Mouse (Mus musculus) hindbrain, embryonic 14.5 days (tissue): ENCODE results near the gene Atad3a. TPM values are rescaled to one million over a fixed set of nuclear protein-coding genes. Genes with fewer than 3 reads are reported as not detected.

Experiments used
- ATAC-seq: fragments of 200-750 bp; cut with Nextera tagmentation; 2 replicates; pipeline ENCODE4 v1.8.0; 2017; ENCODE audit warnings: moderate number of reproducible peaks, mild to moderate bottlenecking, moderate TSS enrichment, moderate library complexity; ENCODE audit not compliant: low FRiP score
- DNase-seq: peaks from one replicate; pipeline ENCODE4 v3.0.0-alpha.2; 2015; ENCODE audit warnings: low spot score
- H3K27ac ChIP-seq: fragments of 300-500 bp; sonication (generic); 2 replicates; pipeline ENCODE4 v1.5.1; 2014; ENCODE audit warnings: mild to moderate bottlenecking, moderate library complexity
- H3K27me3 ChIP-seq: fragments of 300-500 bp; sonication (generic); 2 replicates; pipeline ENCODE4 v1.6.1; 2014; ENCODE audit warnings: mild to moderate bottlenecking, low read length, mixed read lengths; ENCODE audit not compliant: control insufficient read depth, insufficient read depth
- H3K36me3 ChIP-seq: fragments of 300-500 bp; sonication (generic); replicated peaks from 2 replicates; pipeline ENCODE4 v1.6.1; 2014; ENCODE audit not compliant: control insufficient read depth, insufficient read depth
- H3K4me1 ChIP-seq: fragments of 300-500 bp; sonication (generic); replicated peaks from 2 replicates; pipeline ENCODE4 v1.6.1; 2014; ENCODE audit warnings: antibody characterized with exemption, low read length, mixed read lengths; ENCODE audit not compliant: control insufficient read depth, insufficient read depth
- H3K4me2 ChIP-seq: fragments of 300-500 bp; sonication (generic); replicated peaks from 2 replicates; pipeline ENCODE4 v1.6.1; 2014; ENCODE audit warnings: mild to moderate bottlenecking, moderate library complexity
- H3K4me3 ChIP-seq: fragments of 300-500 bp; sonication (generic); replicated peaks from 2 replicates; pipeline ENCODE4 v1.5.1; 2014; ENCODE audit warnings: mild to moderate bottlenecking, low read length
- H3K9ac ChIP-seq: fragments of 300-500 bp; sonication (generic); 2 replicates; pipeline ENCODE4 v1.6.1; 2014
- H3K9me3 ChIP-seq: fragments of 300-500 bp; sonication (generic); 2 replicates; pipeline ENCODE4 v1.6.1; 2016; ENCODE audit warnings: low read length; ENCODE audit not compliant: control insufficient read depth
- WGBS: fragments of 180-500 bp; shearing (Covaris S2); extraction: QIAGEN DNeasy Blood & Tissue Kit; methylation state at CpG from one replicate; pipeline ENCODE4 v1.1.7; 2014; 5-methylcytosine and 5-hydroxymethylcytosine counted together
- polyA plus RNA-seq: library from polyadenylated mRNA; unstranded; fragments of >200 nt; fragmentation: Nextera tagmentation; extraction: Ambion mirVana; gene quantifications from 2 replicates; pipeline ENCODE4 v1.2.1, GENCODE M21; 2014

Atad3a gene
- polyA plus RNA-seq, 1 experiment from 2014 or later, result 73.0 TPM

GRCm38 (mm10) chr4:155734951-155735702 lies 25.8 kb downstream of the Atad3a start:
- Histone ChIP-seq H3K4me2 (peak overlapping the region; percentile 89), H3K9me3 (no peaks in the 10 kb centered on the region), H3K4me1 (peaks cover 24% of the 10 kb centered on the region), H3K9ac (peak overlapping the region; percentile 97), H3K36me3 (peaks cover 53% of the 10 kb centered on the region), H3K27ac (peak overlapping the region; percentile 97), H3K27me3 (no peaks in the 10 kb centered on the region), H3K4me3 (peak overlapping the region; percentile 78)
- ATAC-seq (peak; percentile 71), DNase-seq (peak; percentile 55)
- WGBS, result under 1% methylated on average over 74 of the region's 79 CpGs

DNA sequence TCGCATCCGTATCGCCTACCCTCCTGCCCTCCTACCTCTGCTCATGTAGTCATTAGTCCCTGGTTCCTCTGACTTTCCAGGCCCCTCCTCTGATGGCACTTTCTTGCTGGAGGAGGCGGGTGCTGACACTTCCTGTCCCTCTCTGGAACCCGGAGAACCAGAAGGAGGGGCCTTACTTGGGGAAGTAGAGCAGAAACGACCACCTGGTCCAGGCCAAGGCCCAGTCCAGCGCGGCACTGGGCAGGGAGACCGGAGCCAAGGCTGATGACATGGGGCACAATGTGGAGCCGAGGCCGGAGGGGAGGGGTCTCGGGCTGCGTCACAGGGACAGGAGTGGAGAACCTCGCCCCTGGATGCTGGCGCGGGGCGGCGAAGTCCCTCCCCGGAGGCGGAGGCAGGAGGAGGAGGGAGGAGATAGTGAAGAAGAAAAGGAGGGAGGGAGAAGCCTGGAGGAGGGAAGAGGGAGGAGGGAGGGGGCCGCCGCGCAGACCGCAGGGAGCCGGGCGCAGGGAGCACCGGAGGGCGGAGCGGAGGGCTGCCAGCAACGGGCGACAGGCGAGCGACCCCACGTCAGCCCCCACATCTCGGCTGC lies 26.4 kb downstream of the Atad3a start, which contains the start of gene Tmem240:
Gene Tmem240, plus strand, starts transcription at position 451 of the 592 bp plus-strand sequence.
- Histone ChIP-seq H3K4me1 (peaks cover 24% of the 10 kb centered on the region), H3K4me2 (peak within 1 kb of the TSS; percentile 89), H3K9ac (peak within 1 kb of the TSS; percentile 97), H3K36me3 (peaks cover 46% of the 10 kb centered on the region), H3K27me3 (no peaks in the 10 kb centered on the region), H3K4me3 (peak within 1 kb of the TSS; percentile 78), H3K9me3 (no peaks in the 10 kb centered on the region), H3K27ac (peak within 1 kb of the TSS; percentile 97)
- DNase-seq, result peak; percentile 82
- peak; percentile 89 for ATAC-seq
- under 1% methylated on average over 33 of the region's 35 CpGs for WGBS

DNA sequence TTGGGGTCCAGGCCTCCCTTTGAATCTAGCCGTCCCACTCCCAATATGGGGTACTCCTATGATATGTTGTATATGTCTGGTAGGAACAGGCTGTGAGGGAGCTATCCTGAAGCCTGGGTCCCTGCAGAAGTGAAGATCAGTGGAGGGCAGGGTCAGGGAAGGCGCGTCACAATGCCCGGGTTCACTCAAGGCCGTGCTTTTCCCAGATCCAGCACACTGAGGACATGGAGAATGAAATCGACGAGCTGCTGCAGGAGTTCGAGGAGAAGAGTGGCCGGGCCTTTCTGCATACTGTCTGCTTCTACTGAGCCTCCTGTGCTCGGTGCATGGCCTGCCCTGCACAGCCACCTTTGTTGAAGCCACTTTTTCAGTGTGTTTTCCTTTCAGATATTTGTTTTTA lies 27.6 kb downstream of the Atad3a start:
- ATAC-seq, result no peak
- H3K9me3 ChIP-seq, result no peaks in the 10 kb centered on the region
- WGBS, result 91% methylated on average over 10 of the region's 10 CpGs
- peaks cover 48% of the 10 kb centered on the region for H3K36me3 ChIP-seq
- H3K27me3 ChIP-seq, result no peaks in the 10 kb centered on the region
- H3K4me2 ChIP-seq, result 0 out of 2 replicates have a peak overlapping the region, but pooled peaks have one; percentile 89
- no peak overlapping the region for H3K9ac ChIP-seq
- peaks cover 24% of the 10 kb centered on the region for H3K4me1 ChIP-seq
- peak overlapping the region; percentile 97; the same call in 1 of the 2 replicates for H3K27ac ChIP-seq
- no peak for DNase-seq
- H3K4me3 ChIP-seq, result no peak overlapping the region

- no peak for DNase-seq
- WGBS, result 59% methylated on average over 2 of the region's 2 CpGs
- no peak for ATAC-seq
These were observed 32.9 kb downstream of the Atad3a start for GRCm38 (mm10) chr4:155727993-155728392.

DNA sequence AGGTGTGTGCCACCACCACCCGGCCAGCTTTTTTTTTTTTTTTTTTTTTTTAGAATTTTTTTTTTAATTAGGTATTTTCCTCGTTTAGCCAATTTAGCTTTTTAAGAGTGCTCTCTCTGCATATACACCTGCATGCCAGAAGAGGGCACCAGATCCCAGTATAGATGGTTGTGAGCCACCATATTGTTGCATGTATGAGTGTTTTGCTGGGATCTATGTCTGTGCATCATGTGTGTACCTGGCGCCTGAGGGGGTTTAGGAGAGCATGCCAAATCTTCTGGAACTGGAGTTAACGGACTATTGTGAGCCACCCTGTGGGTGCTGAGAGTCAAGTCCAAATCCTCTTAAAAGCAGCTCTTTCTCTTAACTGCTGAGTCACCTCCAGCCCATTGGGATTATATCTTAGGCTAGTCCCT lies 39.2 kb downstream of the Atad3a start:
- ATAC-seq, result no peak
- no peak overlapping the region for H3K4me2 ChIP-seq
- H3K4me1 ChIP-seq, result no peaks in the 10 kb centered on the region
- H3K4me3 ChIP-seq, result no peak overlapping the region
- H3K27me3 ChIP-seq, result no peaks in the 10 kb centered on the region
- no peak for DNase-seq
- no peaks in the 10 kb centered on the region for H3K9me3 ChIP-seq
- H3K9ac ChIP-seq, result no peak overlapping the region
- peaks cover 31% of the 10 kb centered on the region for H3K36me3 ChIP-seq
- H3K27ac ChIP-seq, result no peak overlapping the region
- 73% methylated on average over 4 of the region's 4 CpGs for WGBS

More at GRCm38 (mm10) chr4:155727993-155728392, 32.9 kb downstream of the Atad3a start:
- Histone ChIP-seq H3K9ac (no peak overlapping the region), H3K4me1 (no peaks in the 10 kb centered on the region), H3K9me3 (no peaks in the 10 kb centered on the region), H3K27ac (no peak overlapping the region), H3K4me3 (no peak overlapping the region), H3K4me2 (no peak overlapping the region), H3K27me3 (no peaks in the 10 kb centered on the region), H3K36me3 (peaks cover 39% of the 10 kb centered on the region)

DNA sequence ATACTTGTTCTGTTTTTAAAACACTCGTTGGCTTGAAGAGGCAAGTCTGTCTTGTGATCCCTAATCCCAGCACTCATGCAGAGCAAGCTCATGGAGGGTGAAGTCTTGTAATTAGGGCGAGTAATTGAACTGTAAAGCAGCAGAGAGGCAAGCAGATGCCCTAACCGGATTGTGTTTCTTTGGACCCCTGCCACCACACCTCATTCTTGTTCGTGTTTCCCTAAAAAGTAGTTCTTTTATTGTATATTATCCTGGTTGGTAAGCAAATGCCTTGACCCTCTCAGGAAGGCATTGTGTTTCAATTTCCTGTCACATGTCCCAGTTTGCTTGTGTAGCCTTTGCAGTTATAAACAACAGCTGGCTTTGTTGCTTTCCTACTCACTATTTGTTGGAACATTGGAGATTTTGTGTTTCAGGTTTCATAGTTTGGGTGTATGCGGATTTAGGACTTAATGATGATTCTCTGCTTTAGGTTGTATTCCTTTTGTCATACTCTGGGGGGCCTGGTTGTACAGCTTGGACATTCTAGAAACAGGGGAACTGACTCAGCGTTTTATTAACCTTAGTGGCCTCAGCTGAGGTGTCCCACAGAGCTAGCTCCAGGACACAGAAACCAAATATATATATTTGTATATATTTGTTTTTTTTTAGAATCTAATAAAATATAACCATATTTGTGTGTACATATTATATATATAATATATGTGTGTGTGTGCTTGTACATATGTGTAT lies 50.2 kb downstream of the Atad3a start:
- Histone ChIP-seq H3K36me3 (peaks cover 16% of the 10 kb centered on the region), H3K27me3 (no peaks in the 10 kb centered on the region), H3K4me1 (peaks cover 11% of the 10 kb centered on the region), H3K9me3 (no peaks in the 10 kb centered on the region), H3K4me3 (no peak overlapping the region), H3K9ac (no peak overlapping the region), H3K4me2 (no peak overlapping the region), H3K27ac (no peak overlapping the region)
- WGBS, result 72% methylated on average over 6 of the region's 6 CpGs
- DNase-seq (no peak), ATAC-seq (no peak)

- Histone ChIP-seq H3K27me3 (no peaks in the 10 kb centered on the region), H3K4me2 (no peak overlapping the region), H3K4me3 (no peak overlapping the region), H3K9ac (no peak overlapping the region), H3K36me3 (0 out of 2 replicates have a peak, but pooled peaks cover 6% of the 10 kb centered on the region), H3K9me3 (no peaks in the 10 kb centered on the region), H3K27ac (no peak overlapping the region), H3K4me1 (peaks cover 14% of the 10 kb centered on the region)
- DNase-seq, result no peak
- ATAC-seq, result no peak
These were observed 51.9 kb downstream of the Atad3a start for GRCm38 (mm10) chr4:155708988-155709387.

DNA sequence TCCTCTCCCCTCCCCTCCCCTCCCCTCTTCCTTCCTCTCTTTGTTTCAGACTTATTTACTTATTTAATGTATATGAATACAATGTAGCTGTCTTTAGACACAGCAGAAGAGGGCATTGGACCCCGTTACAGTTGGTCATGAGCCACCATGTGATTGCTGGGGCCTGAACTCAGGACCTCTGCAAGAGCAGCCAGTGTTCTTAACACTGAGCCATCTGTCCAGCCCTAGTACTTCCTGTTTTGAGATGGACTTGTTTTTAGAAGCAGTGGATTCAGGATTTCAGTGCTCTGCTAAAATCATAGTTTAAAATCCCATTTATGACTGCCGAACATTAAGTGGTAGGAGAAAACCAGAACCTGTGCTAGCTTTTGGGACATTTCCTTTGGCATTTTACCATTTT lies 52.3 kb downstream of the Atad3a start:
- Histone ChIP-seq H3K27me3 (no peaks in the 10 kb centered on the region), H3K27ac (no peak overlapping the region), H3K9me3 (no peaks in the 10 kb centered on the region), H3K4me3 (no peak overlapping the region), H3K4me1 (peaks cover 15% of the 10 kb centered on the region), H3K36me3 (0 out of 2 replicates have a peak, but pooled peaks cover 6% of the 10 kb centered on the region), H3K9ac (no peak overlapping the region), H3K4me2 (no peak overlapping the region)
- DNase-seq (no peak), ATAC-seq (no peak)
- WGBS, result 75% methylated on average over 2 of the region's 2 CpGs

- Histone ChIP-seq H3K4me3 (peak overlapping the region; percentile 77), H3K27ac (peak overlapping the region; percentile 93), H3K9me3 (no peaks in the 10 kb centered on the region), H3K36me3 (0 out of 2 replicates have a peak, but pooled peaks cover 6% of the 10 kb centered on the region), H3K4me2 (peak overlapping the region; percentile 74), H3K9ac (peak overlapping the region; percentile 90), H3K4me1 (peaks cover 15% of the 10 kb centered on the region), H3K27me3 (no peaks in the 10 kb centered on the region)
- 0% methylated on average over 19 of the region's 19 CpGs for WGBS
- no peak for DNase-seq
- ATAC-seq, result no peak
These were observed 55.3 kb downstream of the Atad3a start for GRCm38 (mm10) chr4:155705592-155705929.
